Mouse (Mus musculus) adrenal gland, postnatal 10 days (tissue): Measurements from ENCODE around the gene Stac. TPM values are rescaled to one million over a fixed set of nuclear protein-coding genes. Genes with fewer than 3 reads are reported as not detected.

Experiments
- DNase-seq: peaks from one replicate; pipeline ENCODE4 v3.0.0; 2021; ENCODE audit warnings: mixed read lengths
- long read RNA-seq, 2 experiments: library from polyadenylated mRNA; stranded (forward); transcript quantifications; one replicate each; pipeline ENCODE4 v2.0.0; 2021
- total RNA-seq, 2 experiments: library from RNA; stranded (reverse); gene quantifications; 2 replicates each; pipeline ENCODE4 v1.2.3; 2021

The Stac gene
- 10 to 100 TPM in 1 of 2 experiments, 1 to 10 TPM in 1; 7.3 to 11.4 TPM for total RNA-seq
- long read RNA-seq, experiment 1, partial matches to known transcripts = 4 of 12 reads
- long read RNA-seq, experiment 1, other reads (novel, unspliced or antisense) = 2 of 12 reads
- long read RNA-seq, experiment 2, transcript Stac-201 (11 exons, 2,644 nt) = major isoform, 5 of 9 reads
- long read RNA-seq, experiment 2, partial matches to known transcripts = 1 of 9 reads
- long read RNA-seq, experiment 2, other reads (novel, unspliced or antisense) = 0 of 9 reads

DNA sequence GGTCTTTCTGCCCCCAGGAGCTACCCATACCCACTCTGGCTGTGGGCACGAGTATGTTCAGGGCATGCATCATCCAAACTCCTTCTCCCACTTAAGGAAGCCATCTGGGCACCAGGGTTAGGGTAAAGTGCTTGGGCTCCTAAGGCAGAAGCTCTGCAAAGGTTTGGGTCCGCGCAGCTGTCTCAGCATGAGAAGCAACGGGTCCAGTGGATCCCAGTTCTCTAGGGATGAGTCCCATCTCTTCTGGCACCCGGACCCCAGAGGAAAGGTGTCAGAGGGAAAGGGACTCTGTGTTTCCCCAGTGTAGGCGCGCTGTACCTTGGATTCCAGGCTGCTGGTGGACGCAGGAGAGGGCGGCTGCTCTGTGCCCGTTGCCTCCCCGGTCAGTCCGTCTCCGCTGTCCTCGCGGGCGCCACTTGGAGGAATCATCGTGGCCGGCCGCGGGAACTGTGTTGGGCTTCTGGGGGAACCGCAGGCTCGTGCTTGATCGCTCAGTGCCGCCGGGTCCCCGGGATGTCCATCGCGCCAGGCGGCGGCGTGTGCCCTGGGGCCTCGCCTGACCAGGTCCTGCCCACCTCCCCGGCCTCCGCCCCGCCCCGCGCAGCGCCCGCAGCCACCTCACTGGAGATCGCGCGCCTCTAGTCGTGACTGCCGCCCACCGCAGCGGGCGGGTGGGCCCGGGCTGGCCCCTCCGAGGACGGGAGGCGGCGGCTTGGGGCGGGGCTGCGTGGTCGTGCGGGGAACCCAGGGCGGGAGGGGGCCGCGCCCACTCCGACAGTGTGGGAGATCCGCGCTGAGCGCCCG lies at the start of gene Stac:
Gene Stac (minus strand): TSS at position 669 of the 804 bp plus-strand sequence.
- peak; percentile 54 for DNase-seq

DNA sequence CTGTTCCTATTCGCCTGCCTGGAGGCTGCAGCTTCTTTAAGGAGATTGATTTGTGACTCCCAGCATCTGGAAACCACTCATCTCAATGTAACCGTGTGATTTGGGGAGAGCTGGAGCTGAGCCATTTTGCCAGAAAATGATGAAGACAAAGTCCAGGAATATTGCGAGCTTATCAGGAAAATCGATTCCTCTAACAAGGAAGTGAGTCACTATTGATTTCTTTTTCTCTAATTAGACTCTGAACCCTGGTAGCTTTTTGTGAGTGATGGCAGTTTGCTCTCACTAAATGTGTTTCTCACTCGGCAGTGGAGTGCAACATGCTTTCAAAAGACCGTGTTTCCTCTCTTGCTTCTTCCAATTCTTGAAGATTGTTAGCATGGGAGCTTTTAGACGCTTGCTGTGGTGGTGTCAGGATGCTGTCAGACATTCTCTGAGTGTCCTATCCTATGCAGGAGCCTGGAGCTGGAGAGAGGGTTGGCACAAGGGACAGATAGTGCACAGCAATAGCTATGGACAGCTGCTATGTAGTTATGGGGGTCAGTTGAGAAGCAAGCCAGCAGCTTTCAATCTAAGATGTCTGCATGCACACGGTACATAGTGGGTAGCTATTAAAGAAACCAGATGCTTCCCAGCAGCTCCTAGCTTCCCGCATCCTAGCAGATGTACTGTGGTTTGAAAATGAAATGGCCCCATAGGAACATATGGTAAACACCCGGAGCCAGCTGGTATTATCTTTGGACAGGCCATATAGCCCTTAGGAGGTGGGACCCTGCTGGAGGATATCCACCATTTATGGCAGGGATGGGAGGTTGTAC lies 49.5 kb upstream of the Stac start:
- DNase-seq = no peak

- DNase-seq = peak; percentile 5
Measured at GRCm38 (mm10) chr9:111739026-111739425, 48.9 kb upstream of the Stac start.

- DNase-seq = no peak
Measured at GRCm38 (mm10) chr9:111737796-111738195, 47.6 kb upstream of the Stac start.

GRCm38 (mm10) chr9:111735931-111736330 lies 45.8 kb upstream of the Stac start:
- no peak for DNase-seq

DNA sequence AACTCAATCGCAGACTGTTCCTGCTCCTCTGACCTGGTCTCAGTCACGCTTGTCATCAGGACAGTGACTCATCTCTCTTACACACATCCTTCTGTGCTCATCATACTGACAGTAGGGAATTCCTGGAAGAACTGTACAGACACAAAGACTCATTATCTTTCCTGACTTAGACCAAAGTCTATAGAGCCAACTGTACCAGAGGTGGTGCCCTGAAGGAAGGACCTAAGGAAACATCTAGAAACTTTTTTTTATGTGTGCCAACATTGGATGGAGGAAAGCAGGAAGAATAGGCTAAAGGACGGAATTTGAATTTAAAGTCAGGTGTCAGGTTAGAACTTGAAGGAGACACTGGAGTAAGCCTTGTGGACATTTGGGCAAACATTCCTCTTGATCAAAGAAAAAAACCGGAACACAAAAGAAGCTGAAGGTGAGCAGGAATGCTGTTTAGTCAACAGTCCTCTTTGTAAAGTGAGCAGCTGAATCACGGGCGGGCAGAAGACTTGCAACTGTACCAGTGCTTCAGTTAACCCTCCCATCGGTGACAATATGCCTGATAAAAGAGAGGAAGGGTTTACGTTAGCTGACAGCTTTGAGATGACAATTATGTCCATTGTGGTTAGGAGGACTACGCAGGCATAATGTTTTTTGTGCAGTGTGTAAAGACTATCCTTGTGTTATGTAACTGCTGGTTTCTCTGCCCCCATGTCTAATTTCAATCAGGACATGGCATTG lies 42.0 kb upstream of the Stac start:
- no peak for DNase-seq

- DNase-seq = no peak
Measured at GRCm38 (mm10) chr9:111724981-111725593, 34.9 kb upstream of the Stac start.

DNA sequence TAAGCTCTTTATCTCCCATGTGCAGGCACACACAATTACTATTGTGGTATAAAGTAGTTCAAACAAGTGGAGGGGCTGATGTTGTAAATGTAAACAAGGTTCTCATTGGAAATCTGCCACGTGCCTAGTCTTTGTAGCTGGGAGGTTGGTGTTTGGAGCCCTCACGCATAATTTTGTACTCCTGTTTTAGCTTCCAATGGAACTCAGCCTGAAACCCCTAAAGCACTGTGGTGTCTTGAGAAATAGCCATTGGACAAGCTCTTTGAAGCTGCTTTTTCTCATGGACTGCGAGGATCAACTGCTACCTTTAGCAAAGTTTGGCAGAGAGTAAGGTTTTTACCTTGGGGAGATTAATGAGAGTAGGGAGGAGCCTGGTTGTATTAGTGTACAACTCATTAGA lies 24.3 kb upstream of the Stac start:
- DNase-seq = no peak

DNA sequence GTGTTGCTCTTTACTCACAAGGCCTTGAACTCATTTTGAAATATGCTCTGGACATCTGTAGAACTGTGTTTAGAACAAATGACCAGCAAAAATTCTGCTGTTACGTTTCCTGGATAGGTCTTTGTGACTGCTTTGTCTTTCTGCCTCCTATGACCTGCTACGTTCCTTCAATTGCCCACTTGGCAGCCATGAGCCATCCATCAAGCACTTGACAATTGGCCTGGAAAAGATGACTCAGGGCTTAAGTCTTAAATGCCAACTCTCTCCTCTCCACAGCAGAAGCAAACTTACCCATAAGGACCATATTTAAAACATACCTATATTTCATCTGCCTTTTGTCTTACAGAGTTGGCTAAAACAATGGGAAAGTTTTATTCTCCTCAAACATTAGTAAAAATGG lies 10.0 kb upstream of the Stac start:
- DNase-seq = peak; percentile 76

- no peak for DNase-seq
Measured at GRCm38 (mm10) chr9:111690484-111690855, 322 bp upstream of the Stac start.

DNA sequence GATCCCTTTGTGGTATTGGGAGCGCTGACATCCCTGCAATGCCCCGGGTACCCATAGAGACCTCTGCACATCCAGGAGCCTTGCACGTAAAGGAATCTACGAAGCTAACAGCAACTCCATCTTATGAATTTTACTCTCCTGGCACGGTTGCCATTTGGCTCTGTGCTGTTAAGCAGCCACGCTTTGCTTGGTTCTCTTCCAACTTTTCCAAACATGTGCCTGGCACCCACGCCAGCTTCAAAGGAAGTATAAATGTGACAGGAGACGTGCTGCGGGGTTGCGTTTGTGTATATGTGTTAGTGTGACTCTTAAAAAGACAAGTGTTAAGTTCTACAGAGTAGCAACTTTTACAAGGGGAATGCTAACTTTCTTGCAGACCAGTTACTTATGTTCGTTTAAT lies 1.0 kb downstream of the Stac start:
- DNase-seq = peak; percentile 16

DNA sequence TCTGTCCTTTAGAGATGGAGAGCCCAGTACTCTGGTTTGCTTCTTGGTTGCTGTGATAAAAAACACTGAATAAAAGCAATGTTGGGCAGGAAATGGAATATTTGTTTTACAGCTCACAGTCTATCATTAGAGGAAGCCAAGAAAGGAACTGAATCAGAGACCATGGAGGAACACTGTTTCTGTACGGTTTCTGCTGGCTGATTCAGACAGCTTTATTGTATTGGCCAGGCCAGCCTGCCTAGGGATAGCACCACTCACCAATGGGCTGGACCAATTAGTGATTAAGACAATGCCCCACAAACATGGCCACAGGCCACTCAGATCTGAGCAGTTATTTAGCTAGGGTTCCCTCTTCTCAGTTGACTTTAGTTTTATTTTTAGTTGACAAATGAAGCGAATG lies 6.0 kb downstream of the Stac start:
- no peak for DNase-seq

DNA sequence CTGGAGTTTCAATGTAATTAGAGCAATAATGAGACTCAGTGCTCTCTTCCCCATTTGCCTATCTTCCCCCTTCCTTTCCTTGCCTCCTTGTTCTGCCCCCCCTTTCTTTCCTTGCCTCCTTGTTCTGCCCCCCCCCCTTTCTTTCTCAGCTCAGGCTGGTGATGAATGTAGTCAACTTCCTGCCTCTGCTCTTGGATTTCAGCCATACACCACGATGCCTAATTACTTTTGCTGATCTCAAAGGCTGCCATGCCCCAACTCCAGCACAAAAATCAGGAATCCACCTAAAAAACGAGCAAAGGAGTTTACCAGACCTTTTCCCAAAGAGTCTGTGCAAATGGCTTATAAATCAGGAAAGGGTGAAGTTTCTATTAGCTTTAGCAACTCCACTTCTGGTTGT lies 10.6 kb downstream of the Stac start:
- DNase-seq = no peak

GRCm38 (mm10) chr9:111669816-111670215 lies 20.3 kb downstream of the Stac start:
- DNase-seq = no peak

GRCm38 (mm10) chr9:111655066-111655465 lies 35.1 kb downstream of the Stac start:
- no peak for DNase-seq

GRCm38 (mm10) chr9:111644228-111644627 lies 45.9 kb downstream of the Stac start:
- no peak for DNase-seq

- no peak for DNase-seq
Measured at GRCm38 (mm10) chr9:111643369-111643768, 46.8 kb downstream of the Stac start.

- DNase-seq = no peak
Measured at GRCm38 (mm10) chr9:111637641-111638040, 52.5 kb downstream of the Stac start.

GRCm38 (mm10) chr9:111632833-111633232 lies 57.3 kb downstream of the Stac start:
- DNase-seq = no peak

GRCm38 (mm10) chr9:111621191-111621590 lies 69.0 kb downstream of the Stac start:
- DNase-seq = no peak

DNA sequence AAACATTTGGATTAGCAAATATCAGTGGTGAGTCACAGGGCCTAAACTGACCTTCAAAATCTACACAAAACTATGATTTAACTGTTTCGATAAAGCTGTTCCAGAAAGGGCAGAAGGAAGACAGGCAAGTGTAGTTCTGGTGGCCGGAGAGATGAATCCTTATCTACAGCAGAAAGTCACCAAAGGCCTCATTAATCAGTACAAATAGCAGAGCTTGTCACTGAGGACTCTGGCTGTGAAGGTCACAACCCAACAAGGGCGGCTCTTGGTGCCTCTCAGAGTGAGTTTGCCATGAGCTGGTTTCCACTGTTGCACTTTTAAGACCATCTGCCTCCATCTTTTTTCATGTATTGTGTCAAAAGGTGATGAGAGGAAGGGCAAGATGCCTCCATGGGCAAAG lies 78.8 kb downstream of the Stac start:
- peak; percentile 44 for DNase-seq

DNA sequence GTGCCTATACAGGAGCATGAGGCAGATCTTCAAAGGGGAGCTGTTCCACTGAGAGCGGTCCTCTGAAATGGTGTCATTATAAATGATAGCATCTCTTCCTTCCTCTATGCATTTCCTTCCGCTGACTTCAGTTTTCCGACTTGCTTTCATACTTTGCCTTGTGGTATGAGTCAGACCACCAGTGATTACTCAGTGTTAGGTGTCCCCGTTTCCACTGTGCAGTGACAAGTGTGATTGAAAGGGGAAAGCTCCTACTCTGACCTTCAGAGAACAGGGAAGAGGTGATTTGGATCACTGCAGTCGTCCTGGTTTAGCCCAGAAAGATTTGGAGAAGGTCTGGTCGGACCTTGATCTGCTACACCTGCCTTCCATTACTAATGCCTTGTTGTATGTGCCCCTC lies 81.4 kb downstream of the Stac start:
- peak; percentile 18 for DNase-seq
